Mouse (Mus musculus): ENCODE results near the gene Inka1.

Gene Inka1

DNA sequence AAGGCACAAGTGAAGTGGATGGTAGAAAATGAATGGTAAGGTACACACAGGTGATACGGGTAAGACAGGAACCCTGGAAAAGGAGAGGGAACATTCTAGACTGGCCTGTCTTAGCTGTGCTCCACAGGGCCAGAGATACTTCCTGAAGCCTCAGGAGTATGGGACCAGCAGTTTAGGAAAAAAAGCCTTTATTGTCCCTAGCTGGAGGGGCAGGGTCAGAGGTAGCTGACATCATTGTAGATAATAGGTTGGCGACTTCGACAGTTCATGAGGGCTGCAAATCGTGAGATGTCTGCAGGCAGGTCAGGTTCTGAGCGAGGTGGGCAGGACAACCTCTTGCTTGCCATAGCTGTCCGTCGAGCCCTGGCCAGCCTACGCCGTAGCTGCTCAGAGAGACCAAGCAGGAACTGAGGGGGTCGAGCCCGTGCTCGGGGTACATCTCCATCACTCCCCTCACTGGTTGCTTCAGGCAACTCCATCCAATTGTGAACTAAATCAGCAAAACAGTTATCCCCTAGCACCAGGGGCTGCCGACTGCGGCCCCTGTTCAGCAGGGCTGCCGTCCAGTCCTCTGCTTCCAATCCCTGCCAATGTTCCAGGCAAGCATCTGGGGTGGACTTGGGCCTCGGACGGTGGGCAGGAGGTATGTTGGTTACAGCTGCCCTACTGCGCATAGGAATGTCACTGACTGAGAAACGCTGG, 1.5 kb downstream of the Inka1 start:
- DNase-seq (ENCODE audit: low spot score), result no peak

DNA sequence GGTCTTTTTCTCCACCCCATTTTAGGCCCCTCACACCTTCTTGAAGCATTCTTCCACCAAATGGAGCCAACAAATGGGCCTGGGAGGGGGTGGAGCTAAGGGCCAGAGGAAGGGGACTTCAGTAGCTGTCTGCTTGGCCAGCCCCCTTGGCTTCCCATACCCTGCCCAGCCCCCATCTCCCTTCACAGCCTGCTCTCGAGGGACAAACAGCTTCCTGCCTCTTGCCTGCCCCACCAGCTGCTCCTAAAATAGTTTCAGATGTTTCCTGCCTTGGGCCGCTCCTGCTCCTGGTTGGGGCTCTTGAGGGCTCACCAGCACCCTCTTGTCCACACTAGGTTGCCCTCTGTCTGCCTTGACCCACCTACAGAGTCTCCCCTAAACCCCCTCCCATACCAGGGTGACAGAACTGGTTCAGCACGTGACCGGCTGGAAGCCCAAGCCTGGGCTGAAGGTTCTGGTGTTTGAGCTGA, 2.2 kb downstream of the Inka1 start:
- DNase-seq (ENCODE audit: low spot score), result no peak

DNA sequence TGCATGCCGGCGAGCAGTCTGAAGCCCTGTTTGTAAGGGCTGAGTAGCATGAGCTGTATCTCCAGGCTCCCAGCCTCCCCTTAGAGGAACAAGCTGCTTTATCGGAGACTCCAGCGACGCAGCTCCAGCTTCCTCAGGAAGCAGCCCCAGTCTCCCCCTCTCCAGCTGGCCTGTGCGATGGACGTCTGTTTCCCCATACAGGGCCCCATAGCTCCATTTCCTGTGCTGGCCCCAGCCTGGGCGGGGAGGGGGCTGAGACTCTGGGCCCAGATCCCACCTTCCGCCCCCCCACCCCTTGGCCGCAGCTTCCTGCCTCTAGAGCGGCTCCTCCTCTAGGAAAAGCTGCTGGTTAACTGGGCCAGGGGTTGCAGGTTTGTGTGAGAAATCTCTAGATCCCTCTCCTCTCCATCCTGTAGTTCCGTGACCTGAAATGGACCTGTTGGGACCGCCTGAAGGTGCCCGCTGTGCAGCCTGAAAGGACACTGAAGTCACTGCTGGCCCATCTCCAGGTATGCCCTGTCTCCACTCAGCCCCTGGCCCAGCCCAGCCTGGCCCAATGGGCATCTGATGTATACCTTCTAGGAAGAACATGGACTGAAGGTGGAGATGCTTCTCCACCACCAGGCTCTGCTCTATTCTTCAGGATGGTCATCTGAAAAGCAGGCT, 2.9 kb downstream of the Inka1 start, which contains the start of gene Gm20661:
TSS of gene Gm20661 (plus strand) at position 378 of the 666 bp plus-strand sequence.
- no peak for DNase-seq (ENCODE audit: low spot score)

DNA sequence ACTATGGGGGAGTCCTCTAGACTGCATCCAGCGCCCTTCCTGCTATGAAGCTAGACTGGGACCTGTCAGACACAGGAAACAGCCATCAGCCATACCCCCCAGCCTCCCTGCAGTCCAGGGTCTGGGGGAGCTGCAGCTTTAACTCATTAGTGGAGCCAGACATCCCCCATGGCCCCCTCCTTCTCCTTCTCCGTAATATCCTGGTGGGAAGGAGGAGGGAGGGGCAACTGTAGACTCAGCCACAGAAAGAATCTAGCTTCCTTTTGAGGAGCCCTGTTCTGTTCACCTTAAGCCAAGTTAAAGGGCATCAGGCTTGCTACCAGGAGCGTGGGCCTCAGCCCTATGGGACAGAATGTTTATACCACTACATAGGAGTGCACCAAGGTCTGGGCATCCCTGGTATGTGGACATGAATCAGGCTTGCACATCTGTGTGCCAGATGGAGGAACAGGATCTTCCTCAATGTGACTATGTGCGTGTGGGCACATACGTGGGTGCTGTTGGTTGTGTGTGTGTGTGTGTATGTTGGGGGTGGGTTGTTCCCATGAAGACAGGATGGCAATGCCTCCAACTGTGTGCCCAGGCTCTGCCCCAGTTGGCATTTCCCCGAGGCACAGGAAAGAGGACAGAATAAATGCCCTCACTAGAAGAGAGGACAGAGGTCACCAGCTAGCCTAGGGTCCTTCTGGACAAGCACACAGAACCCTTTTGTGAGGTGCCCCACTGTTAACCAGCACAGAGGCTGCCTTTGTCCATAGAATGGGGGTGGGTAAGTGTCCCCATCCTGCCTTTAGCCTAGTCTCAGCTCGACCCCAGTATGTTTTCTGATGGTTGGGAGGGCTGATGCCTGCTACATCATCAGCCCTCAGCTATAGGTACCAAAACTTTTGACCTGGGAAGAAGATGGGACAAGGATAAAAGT, 3.7 kb downstream of the Inka1 start:
- no peak for DNase-seq (ENCODE audit: low spot score)

DNA sequence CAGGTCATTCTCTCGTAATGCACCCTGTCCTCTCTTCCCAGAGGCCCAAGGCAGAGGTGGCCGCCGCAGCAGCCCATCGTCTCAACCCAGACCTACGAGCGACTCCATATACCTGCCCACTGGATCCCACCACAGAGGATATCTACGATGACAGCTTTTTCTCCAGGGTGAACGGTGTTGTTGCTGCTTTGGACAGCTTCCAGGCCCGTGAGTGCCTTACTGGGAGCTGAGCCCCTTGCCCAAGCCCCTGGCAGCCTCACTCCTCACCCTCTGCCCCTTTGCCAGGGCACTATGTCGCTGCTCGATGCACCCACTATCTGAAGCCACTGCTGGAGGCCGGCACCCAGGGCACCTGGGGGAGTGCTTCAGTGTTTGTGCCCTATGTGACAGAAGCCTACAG, 6.9 kb downstream of the Inka1 start:
- no peak for DNase-seq (ENCODE audit: low spot score)

DNA sequence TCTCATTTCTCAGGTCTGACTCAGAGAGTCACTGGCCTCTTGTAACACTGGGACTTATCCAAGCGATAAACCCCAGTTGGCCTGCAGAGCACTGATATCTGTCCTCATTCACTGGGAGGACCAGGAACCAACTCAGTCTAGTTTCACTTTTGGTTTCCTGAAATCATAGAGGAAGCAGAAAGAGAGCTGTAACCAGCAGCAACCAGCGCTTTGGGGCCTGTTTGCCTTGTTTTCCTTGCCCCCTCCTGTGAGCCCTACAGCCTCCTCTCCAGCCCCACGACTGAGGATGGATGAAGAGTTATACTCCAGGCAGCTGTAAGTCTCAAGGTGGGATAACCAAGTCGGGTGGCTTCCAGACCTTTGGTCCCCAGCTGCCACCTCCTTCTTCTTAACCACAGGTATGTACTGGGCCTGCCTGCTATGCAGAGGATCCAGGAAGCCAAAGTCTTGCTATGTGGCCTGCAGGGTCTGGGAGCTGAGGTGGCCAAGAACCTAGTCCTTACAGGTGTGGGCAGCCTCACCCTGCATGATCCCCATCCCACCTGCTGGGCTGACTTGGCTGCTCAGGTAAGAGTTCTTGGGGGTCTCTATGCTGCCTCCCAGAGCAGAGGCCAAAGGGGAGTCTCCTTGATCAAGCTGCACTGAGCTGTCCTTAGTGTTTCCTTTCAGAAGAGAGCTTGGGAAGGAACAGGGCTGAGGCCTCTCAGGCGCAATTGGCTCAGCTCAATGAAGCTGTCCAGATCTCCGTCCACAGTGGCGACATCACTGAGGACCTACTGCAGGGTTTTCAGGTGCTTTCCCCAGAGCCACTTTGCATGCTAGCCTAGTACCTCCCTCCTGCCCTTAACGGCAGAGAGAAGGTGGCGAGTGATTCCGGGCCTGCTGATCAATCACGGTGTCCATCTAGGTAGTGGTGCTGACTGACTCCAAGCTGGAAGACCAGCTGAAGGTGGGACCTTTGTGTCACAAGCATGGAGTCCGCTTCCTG, 10.0 kb downstream of the Inka1 start, which contains the start of gene Uba7:
TSS of gene Uba7 (plus strand) at position 107 of the 988 bp plus-strand sequence.
- no peak for DNase-seq (ENCODE audit: low spot score)

DNA sequence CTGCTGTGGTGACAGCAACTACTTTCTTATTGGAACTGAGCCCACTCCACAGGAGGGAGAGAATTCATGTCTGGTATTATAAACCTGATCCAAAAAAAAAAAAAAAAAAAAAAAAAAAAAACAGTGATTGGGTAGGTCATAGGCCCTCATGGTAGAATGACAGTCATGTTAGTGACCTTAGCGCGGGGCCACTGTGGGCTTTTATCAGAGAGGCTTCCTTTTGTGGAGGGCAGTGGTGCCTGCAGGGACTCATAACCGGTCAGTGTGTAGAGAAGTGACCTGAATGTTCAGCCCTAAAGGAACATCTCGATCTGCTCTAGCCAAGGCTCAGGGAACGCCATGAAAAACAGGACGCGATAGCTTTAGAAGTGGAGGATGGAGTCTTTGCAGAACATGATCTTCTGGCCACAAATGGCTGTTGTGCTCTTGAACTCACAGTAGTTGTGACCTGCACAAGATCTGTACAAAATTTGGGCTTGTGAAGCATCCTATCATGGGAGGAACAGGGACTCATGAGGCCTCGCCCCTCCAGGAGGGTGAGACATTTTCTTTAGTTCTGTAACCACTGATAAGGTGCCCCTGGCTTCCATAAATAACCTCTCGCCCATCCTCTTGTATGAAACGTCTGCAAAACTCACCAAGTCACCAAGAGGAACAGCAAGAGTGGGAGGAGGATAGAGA, 11.0 kb downstream of the Inka1 start:
- no peak for DNase-seq (ENCODE audit: low spot score)

DNA sequence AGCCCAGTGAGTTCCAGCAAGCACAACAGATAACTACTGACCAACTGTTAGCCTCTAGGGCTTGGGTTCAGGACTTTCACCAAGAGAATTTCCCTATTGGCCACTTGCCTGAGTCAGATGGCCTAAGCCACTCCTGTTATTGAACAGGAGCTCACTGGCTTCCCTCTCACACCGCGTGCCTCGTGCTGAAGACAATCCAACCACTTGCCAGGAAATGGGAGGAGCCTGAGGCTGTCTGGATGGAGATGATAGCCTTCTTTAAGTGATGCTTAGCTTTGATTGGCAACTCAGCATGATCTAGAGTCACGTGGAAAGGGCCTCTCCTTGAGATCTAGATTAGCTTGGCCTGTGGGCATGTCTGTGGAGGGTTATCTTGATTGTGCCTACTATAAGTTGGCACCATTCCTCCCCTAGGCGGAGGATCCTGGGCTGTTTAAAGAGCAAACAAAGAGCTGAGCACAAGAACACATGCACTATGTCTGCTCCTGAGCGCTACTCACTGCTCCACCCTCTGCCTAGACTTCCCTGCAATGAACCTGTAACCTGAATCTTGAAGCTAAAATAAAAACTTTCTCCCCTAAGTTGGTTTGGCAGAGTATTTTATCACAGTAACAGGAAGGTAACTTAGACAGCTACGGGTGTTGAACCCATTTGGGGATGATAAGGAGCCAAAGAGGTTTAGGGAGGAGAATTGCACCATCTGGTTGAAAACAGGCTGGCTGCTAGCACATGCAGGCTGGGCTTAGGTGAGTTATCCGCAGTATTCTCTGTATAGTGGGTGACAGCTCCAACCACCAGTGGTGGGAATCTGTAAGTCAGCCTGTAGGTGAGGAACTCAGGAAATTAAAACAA, 13.8 kb downstream of the Inka1 start:
- no peak for DNase-seq (ENCODE audit: low spot score)

DNA sequence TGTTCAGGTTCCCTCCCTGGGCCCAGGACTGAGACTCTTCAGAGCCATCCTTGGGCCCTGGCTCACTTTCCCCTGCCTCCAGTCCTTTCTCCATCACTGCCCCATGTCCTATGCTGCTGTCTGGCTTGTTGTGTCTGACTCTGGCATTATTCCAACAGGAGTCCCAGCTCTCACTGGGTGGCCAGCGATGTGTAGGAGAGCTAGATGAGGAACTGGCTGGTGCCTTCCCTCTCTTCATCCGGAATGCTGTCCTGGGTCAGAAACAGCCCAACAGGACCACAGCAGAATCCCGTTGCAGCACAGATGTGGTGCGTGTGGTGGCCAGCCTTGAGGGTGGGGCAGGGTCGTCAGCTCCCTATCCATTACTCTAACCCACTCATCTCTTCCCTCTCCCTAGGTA, 15.4 kb downstream of the Inka1 start:
- no peak for DNase-seq (ENCODE audit: low spot score)

DNA sequence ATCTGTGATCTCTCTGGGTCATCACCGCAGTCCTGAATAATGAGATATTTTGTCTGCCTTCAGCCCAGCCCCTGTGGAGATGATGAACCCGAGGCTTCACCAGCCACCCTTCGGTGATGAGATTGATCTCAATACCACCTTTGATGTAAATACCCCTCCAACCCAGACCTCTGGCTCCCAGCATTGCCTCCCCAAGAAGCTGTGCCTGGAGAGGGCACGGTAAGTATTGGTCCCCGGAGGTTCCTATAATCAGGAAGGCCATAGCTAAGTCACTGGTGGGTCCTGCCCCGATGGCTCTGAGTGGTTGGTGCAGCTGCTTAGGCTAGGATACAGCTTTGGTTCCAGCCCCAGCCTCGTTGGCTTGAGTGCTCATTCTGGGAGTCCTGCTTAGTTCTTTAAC, 17.1 kb downstream of the Inka1 start:
- no peak for DNase-seq (ENCODE audit: low spot score)

DNA sequence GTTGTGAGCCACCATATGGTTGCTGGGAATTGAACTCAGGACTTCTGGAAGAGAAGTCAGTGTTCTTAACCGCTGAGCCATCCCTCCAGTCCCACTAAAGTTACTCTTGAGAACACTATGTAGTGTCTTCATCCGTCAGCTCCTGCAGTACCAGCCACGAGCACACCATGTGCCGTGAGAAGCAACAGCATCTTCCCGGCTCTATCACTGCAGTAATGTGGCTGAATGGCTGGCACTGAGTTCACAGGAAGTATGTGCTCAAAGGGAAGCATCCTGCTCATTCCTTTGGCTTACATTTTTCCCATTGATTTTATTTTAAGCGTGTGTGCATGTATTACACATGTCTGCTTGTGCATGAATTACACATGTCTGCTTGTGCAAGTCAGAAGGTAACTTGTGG, 18.2 kb downstream of the Inka1 start:
- DNase-seq (ENCODE audit: low spot score), result no peak

DNA sequence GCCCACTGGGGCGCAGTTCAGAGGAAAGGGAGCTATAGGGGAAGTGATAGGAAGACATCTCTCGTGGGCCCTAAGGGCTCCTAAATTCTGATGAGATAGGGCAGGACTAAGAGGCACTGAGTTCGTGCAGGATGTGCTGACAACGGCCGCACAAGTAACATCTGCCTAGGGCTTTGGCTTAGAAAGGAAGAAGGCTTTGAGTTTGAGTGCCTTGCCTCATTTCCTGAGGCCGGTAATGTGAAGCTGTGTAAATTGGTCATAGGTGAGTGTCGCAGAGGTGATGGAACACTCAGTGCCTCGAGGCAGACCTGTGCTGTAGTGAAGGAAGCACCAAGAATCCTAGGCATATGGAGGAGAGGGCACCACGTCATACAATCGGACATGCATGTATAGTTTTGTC, 19.0 kb downstream of the Inka1 start:
- no peak for DNase-seq (ENCODE audit: low spot score)

DNA sequence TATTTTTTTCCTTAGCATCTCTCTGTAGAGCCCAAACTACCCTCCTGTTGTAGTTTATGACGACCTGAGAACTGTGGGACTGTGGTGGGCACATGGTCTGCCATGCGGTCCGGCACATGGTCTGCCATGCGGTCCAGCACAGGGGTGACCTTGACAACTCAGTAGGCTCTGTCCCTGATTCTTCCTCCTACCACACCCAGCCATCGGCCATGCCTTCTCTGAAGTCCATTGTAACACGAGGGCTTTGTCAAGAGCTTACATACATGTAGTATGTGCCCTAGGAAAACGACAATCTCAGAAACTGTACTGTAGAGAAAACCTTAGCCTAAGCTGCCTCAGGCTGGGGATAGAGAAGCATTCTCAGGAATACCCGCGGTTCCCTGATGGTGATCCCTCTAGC, 21.0 kb downstream of the Inka1 start:
- DNase-seq (ENCODE audit: low spot score), result no peak

DNA sequence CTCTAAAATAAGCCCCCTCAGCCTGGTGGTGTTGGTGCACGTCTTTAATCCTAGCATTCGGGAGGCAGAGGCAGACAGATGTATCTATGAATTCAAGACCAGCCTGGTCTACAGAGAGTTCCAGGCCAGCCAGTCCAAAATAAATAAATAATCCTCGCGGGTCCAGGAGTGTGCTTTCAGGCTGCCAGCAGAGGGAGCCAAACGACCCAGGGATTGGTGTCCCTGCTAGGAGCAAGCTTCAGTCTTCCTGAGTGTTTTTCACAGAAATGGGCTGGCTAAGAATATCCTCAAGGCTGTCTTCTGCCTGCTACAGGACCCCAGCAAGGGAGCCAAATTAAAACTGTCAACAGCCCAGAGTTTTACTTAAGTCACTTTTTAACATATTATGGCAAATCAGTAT, 22.0 kb downstream of the Inka1 start:
- peak; percentile 72 for DNase-seq (ENCODE audit: low spot score)

DNA sequence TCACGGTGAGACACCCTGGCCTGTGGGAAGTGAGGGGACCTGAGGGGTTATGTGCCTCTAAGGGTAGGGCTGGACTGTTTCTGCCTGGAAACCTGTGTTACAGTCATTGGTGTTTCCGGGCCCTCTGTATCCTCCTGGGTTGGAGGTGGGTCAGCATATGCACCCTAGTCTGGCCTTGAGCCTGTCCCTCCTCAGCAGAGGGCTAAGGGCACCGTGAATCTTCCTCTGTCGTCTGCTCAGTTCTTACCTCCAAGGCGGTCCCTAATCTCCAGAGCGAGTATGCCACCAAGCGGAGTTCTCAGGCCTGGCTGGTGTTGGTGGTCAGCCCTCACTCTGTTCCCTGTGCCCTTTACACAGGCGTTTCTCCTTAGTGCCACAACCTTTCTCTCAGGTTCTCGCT, 22.8 kb downstream of the Inka1 start:
- no peak for DNase-seq (ENCODE audit: low spot score)

DNA sequence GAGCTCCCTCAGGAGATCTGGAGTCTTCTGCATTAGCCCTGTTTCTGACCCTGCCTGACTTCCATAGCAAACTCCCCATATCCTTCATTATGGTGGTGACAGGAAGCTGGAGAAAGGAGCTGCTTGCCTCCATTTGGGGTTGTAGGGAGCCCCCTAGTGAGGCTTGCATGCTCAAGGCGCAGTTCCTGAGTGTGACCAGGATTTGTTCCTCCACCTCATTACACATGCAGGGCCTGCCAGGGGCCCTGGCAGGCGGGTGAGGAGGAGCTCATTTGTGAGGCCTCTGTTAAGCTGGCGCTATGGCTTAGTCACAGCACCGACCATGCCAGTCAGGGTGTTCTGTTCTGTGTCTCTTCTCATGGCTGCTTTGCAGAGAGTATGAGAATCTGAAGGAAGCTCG, 23.8 kb downstream of the Inka1 start:
- DNase-seq (ENCODE audit: low spot score), result no peak

DNA sequence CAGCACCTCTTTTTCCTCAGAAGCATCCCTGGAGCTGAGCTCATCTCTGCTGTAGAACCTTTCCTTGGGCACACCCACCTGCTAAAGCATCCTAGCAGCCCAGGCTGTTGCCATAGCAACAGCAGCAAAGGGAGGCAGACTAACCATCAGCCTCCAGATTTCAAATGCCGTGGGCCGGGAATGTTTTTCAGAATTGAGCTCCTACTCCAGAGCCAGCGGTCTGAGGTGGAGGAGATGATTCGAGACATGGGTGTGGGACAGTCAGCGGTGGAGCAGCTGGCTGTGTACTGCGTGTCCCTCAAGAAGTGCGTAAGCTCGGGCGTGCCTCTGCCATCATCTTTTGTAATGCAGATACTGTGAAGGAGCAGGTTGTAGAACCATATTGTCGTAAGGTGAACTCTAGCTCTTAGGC, 24.3 kb downstream of the Inka1 start:
- DNase-seq (ENCODE audit: low spot score), result no peak

DNA sequence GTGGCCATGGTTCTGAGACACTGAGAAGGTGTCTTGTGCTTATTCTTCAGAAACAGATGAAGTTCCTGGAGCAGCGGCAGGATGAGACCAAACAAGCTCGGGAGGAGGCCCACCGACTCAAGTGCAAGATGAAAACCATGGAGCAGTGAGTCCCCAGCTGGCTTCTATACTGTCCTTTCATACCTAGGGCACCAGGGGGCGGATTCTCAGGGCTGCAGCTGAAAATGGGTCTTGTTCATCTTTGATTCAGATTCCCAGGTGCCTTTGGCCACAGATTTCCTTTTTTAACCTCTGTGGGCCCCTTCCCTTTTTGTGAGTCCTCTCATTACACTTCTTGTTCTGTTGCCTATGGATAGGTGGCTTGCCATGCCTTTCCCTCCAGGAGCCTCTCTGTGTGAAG, 24.8 kb downstream of the Inka1 start:
- no peak for DNase-seq (ENCODE audit: low spot score)

DNA sequence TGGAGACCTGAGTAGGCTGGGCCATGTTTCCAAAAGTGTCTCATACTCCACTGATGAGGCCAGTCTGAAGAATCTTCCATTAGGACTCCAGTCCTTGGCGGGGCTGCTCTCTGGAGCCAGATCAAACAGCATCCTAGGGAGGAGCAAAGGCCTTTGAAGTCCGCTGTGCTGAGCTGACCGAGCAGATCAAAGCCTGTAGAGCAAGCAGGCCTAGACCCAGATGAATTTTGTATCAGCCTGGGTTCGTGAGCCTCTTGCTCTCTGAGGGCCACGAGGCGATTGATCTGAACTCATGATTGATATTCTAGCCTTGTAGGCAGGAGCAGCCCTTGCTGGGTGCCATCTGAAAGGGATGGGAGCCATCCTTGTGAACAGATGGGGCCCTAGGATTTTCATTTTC, 25.8 kb downstream of the Inka1 start:
- DNase-seq (ENCODE audit: low spot score), result no peak

DNA sequence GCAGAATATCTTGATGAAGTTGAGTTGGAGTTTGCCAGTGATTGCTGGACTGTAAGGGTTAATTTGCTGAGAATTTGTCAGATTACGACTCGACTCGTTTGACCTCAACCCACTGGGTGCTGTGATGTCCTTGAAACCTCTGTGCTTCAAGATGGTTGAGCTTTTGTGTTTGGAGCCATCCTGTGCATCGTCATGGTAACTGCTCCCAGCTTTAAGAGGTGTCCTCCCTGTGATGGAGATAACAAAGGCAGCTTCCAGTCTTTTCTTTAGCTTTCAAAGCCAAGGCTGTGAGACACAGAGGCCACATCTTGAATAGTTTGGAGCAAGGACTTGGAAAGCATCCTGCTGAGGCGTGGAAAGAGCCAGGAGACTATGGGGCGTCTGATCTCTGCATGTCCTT, 28.5 kb downstream of the Inka1 start:
- DNase-seq (ENCODE audit: low spot score), result no peak

Data from ovary, postnatal 14 days (tissue).